Mouse (Mus musculus) bone marrow, adult 2 months (tissue): ENCODE measurements around the gene Arfgef2. TPM values are rescaled to one million over a fixed set of nuclear protein-coding genes. Genes with fewer than 3 reads are reported as not detected.

ENCODE experiments used
- H3K27ac ChIP-seq: fragments of 200-500 bp; 2 replicates; pipeline ENCODE4 v1.5.1; 2012; ENCODE audit warnings: low read depth, mild to moderate bottlenecking, control low read depth, inconsistent platforms, low read length; ENCODE audit not compliant: control insufficient read depth, poor library complexity, insufficient read depth
- H3K4me1 ChIP-seq: fragments of 200-500 bp; 2 replicates; pipeline ENCODE4 v1.6.1; 2011; ENCODE audit warnings: low read length; ENCODE audit not compliant: control insufficient read depth, insufficient read depth
- H3K4me3 ChIP-seq: fragments of 200-500 bp; replicated peaks from 2 replicates; pipeline ENCODE3; 2011; ENCODE audit warnings: mild to moderate bottlenecking, low read depth, low read length, control low read depth; ENCODE audit not compliant: control insufficient read depth
- CTCF ChIP-seq: fragments of 200-500 bp; IDR thresholded peaks from 2 replicates; pipeline ENCODE4 v1.5.1; 2011; ENCODE audit warnings: low read length, control low read depth; ENCODE audit not compliant: control insufficient read depth, insufficient read depth
- POLR2A ChIP-seq: fragments of 200-500 bp; IDR thresholded peaks from 2 replicates; pipeline ENCODE4 v1.6.1; 2011; ENCODE audit warnings: low read depth, mild to moderate bottlenecking, control low read depth, low read length, borderline replicate concordance; ENCODE audit not compliant: control insufficient read depth
- WGBS: fragments of 180-500 bp; shearing (Covaris S2); methylation state at CpG from one replicate; pipeline ENCODE4 v1.1.7; 2018; 5-methylcytosine and 5-hydroxymethylcytosine counted together
- polyA plus RNA-seq: library from polyadenylated mRNA; stranded (reverse); fragments of >200 nt; gene quantifications from 2 replicates; pipeline ENCODE4 v1.2.4, GENCODE M21; 2011; ENCODE audit warnings: low replicate concordance; ENCODE audit not compliant: missing spikeins, insufficient read depth, insufficient read length

Gene Arfgef2
- polyA plus RNA-seq, 1 experiment = 18.3 TPM

GRCm38 (mm10) chr2:166818463-166819143 is 13.2 kb downstream of the Arfgef2 start:
- H3K4me3 ChIP-seq = no peak overlapping the region
- 87% methylated on average over 9 of the region's 9 CpGs for WGBS
- H3K4me1 ChIP-seq = peaks cover 16% of the 10 kb centered on the region
- H3K27ac ChIP-seq = no peak overlapping the region
- 0 out of 2 replicates have a peak, but pooled peaks have one; percentile 12 for TF ChIP-seq POLR2A
- no peak for TF ChIP-seq CTCF

DNA sequence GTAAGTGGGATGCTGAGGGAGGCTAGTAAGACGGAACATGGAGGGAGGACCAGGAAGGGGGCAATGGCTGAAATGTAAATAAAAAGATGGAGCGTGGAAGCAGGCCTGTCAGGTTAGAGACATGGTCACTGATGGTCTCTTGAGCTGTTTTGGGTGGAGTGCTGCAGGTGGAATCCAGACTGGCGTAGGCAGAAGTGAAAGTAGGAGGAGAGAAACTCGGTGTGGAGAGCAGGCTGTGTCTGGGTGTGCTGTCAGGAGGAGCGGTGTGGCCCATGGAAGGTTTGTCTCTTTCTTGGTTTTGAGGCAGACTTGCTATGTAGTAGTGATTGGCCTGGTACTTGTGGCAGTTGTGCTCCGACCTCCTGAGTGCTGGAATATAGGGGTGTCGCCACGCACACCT is 14.5 kb downstream of the Arfgef2 start:
- no peak for TF ChIP-seq POLR2A
- TF ChIP-seq CTCF = no peak
- Histone ChIP-seq H3K4me1 (peaks cover 21% of the 10 kb centered on the region), H3K4me3 (no peak overlapping the region), H3K27ac (no peak overlapping the region)
- WGBS = 77% methylated on average over 8 of the region's 8 CpGs

DNA sequence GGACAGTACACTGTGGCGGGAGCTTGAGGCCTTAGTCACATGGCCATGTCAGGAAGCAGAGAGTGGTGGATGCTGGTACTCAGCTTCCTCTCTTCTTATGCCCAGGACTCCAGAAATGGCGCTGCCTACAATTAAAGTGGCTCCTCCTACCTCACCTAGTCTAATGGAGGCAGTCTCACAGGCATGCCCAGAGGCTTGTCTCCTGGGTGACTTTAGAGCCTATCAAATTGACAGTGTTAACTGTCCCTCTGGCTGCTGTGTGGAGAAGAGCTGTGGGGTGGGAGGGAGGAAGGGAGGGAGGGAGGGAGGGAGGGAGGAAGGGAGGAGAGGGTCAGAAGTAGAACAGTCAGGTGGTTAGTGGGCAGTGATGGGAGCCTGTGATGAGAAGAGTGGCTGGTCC is 15.5 kb downstream of the Arfgef2 start:
- Histone ChIP-seq H3K4me3 (no peak overlapping the region), H3K27ac (no peak overlapping the region), H3K4me1 (peaks cover 24% of the 10 kb centered on the region)
- TF ChIP-seq POLR2A = no peak
- no peak for TF ChIP-seq CTCF
- 14% methylated on average over 2 of the region's 2 CpGs for WGBS

GRCm38 (mm10) chr2:166821406-166821805 is 16.0 kb downstream of the Arfgef2 start:
- TF ChIP-seq CTCF = no peak
- no peak for TF ChIP-seq POLR2A
- no peak overlapping the region for H3K27ac ChIP-seq
- WGBS = 57% methylated on average over 3 of the region's 3 CpGs
- peaks cover 26% of the 10 kb centered on the region for H3K4me1 ChIP-seq
- H3K4me3 ChIP-seq = no peak overlapping the region

GRCm38 (mm10) chr2:166822119-166822826 is 16.9 kb downstream of the Arfgef2 start:
- no peak overlapping the region; the same call in 1 of the 2 replicates for H3K27ac ChIP-seq
- 52% methylated on average over 10 of the region's 10 CpGs for WGBS
- no peak for TF ChIP-seq CTCF
- no peak for TF ChIP-seq POLR2A
- peaks cover 31% of the 10 kb centered on the region for H3K4me1 ChIP-seq
- no peak overlapping the region for H3K4me3 ChIP-seq

DNA sequence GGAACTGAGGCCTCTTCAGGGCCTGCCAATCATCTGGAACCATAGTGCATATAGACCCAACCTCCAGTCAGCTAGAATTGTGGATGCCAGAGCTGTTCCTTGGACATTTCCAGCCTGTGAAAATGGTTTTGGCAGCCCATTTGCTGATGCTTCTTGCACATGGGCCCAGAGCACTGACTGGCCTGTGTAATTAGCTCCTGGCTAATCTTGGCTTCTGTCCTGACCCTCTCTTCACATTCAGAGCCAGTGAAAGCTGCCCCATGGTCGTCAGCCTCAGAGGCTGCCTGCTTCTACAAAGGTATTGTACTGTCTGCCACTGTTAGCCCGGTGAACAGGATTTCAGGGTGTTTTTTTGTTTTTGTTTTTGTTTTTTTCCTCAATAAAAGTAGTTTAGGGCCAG is 17.5 kb downstream of the Arfgef2 start:
- TF ChIP-seq POLR2A = no peak
- TF ChIP-seq CTCF = no peak
- WGBS = 85% methylated on average over 2 of the region's 2 CpGs
- Histone ChIP-seq H3K27ac (no peak overlapping the region), H3K4me3 (no peak overlapping the region), H3K4me1 (peaks cover 34% of the 10 kb centered on the region)

DNA sequence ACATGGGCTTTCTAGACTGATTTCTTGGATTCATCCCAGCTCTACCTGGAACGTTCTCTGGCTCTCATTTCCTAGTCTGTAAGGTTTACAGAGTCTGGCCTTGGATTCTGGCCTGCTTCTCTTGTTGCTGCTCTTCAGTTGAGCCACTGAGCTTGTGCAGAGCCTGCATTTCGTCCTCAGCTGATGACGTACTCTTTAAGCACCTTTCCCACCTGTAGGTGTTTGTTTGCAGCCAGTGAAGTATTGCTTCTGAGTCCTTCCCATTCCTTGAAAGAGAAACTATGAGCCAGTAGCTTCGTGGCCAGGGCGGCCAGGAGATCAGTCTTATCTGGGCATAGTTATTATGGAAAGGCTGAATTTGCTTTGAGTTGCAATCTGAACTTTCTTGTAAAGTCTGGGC is 19.0 kb downstream of the Arfgef2 start:
- TF ChIP-seq CTCF = no peak
- no peak for TF ChIP-seq POLR2A
- H3K4me3 ChIP-seq = no peak overlapping the region
- H3K27ac ChIP-seq = no peak overlapping the region
- H3K4me1 ChIP-seq = peaks cover 34% of the 10 kb centered on the region
- WGBS = 88% methylated on average over 5 of the region's 5 CpGs

DNA sequence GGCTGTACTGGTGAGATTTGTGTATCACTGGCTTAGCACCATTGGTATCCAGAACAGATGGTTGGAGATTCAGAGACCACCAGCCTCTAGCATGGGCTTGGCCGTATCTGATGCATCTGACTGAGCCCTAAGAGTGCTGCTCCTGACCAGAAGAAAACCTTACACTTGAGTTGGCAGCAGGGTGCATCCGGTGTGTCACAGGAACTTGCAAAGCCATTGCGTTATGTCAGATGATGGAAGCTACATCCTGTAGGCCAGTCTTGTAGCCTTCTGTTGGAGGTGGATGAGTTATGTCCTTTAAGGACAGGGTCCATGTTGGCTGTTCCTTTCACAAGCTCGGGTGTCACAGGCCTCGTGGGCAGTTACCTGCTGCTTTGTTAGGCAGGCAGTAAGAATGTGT is 19.6 kb downstream of the Arfgef2 start:
- H3K4me3 ChIP-seq = no peak overlapping the region
- no peak for TF ChIP-seq CTCF
- no peak for TF ChIP-seq POLR2A
- H3K4me1 ChIP-seq = peaks cover 32% of the 10 kb centered on the region
- WGBS = 51% methylated on average over 5 of the region's 5 CpGs
- H3K27ac ChIP-seq = peak overlapping the region; percentile 54; the same call in 1 of the 2 replicates
